Mouse (Mus musculus): ENCODE data around the gene Naa16.
A peak's percentile ranks its signal among the peaks of the same experiment; 100 is the strongest.
"Not testable (repeated sequence)": the region's sequence is repeated elsewhere in the genome, so short reads cannot be mapped to it uniquely, and the experiment has no call there.

Naa16 gene

GRCm38 (mm10) chr14:79390265-79390926 lies at the start of gene Naa16:
Gene Naa16 (minus strand): TSS chr14:79390778.
- peak; percentile 91 to 93 for DNase-seq (ENCODE audit: low spot score in 2 of 2)

- no peak for DNase-seq (ENCODE audit: low spot score in 2 of 2)
Measured at GRCm38 (mm10) chr14:79434068-79434467, 43.5 kb upstream of the Naa16 start.

- DNase-seq (ENCODE audit: low spot score in 2 of 2), result not testable (repeated sequence)
Measured at GRCm38 (mm10) chr14:79426730-79427365, 36.3 kb upstream of the Naa16 start.

GRCm38 (mm10) chr14:79425979-79426729 lies 35.6 kb upstream of the Naa16 start, which contains the start of gene Kbtbd7:
Gene Kbtbd7 (plus strand): TSS chr14:79426511.
- DNase-seq (ENCODE audit: low spot score in 2 of 2), result peak; percentile 91 to 96

GRCm38 (mm10) chr14:79420083-79420685 lies 29.6 kb upstream of the Naa16 start:
- DNase-seq (ENCODE audit: low spot score in 2 of 2), result no peak

- no peak for DNase-seq (ENCODE audit: low spot score in 2 of 2)
Measured at GRCm38 (mm10) chr14:79413121-79413520, 22.5 kb upstream of the Naa16 start.

- no peak for DNase-seq (ENCODE audit: low spot score in 2 of 2)
Measured at GRCm38 (mm10) chr14:79410662-79411061, 20.1 kb upstream of the Naa16 start.

GRCm38 (mm10) chr14:79409278-79409830 lies 18.8 kb upstream of the Naa16 start:
- DNase-seq (ENCODE audit: low spot score in 2 of 2), result no peak

- no peak for DNase-seq (ENCODE audit: low spot score in 2 of 2)
Measured at GRCm38 (mm10) chr14:79407641-79408040, 17.1 kb upstream of the Naa16 start.

- peak; percentile 51 to 61 for DNase-seq (ENCODE audit: low spot score in 2 of 2)
Measured at GRCm38 (mm10) chr14:79397321-79398122, 6.9 kb upstream of the Naa16 start, which contains the start of gene Mtrf1. Gene Mtrf1 (plus strand): TSS chr14:79397772.

GRCm38 (mm10) chr14:79394564-79394963 lies 4.0 kb upstream of the Naa16 start:
- DNase-seq (ENCODE audit: low spot score in 2 of 2), result no peak

GRCm38 (mm10) chr14:79393289-79393688 lies 2.7 kb upstream of the Naa16 start:
- no peak for DNase-seq (ENCODE audit: low spot score in 2 of 2)

- no peak for DNase-seq (ENCODE audit: low spot score in 2 of 2)
Measured at GRCm38 (mm10) chr14:79389438-79390264, 927 bp downstream of the Naa16 start.

- DNase-seq (ENCODE audit: low spot score in 2 of 2), result no peak
Measured at GRCm38 (mm10) chr14:79388304-79388703, 2.3 kb downstream of the Naa16 start.

GRCm38 (mm10) chr14:79383120-79383519 lies 7.5 kb downstream of the Naa16 start:
- DNase-seq (ENCODE audit: low spot score in 2 of 2), result no peak

- no peak for DNase-seq (ENCODE audit: low spot score in 2 of 2)
Measured at GRCm38 (mm10) chr14:79377041-79377440, 13.5 kb downstream of the Naa16 start.

- no peak for DNase-seq (ENCODE audit: low spot score in 2 of 2)
Measured at GRCm38 (mm10) chr14:79358055-79358454, 32.5 kb downstream of the Naa16 start.

GRCm38 (mm10) chr14:79346384-79346783 lies 44.2 kb downstream of the Naa16 start:
- DNase-seq (ENCODE audit: low spot score in 2 of 2), result no peak

GRCm38 (mm10) chr14:79335613-79336012 lies 55.0 kb downstream of the Naa16 start:
- no peak for DNase-seq (ENCODE audit: low spot score in 2 of 2)

GRCm38 (mm10) chr14:79331936-79332335 lies 58.6 kb downstream of the Naa16 start:
- no peak for DNase-seq (ENCODE audit: low spot score in 2 of 2)

Measured in urinary bladder, postnatal 36 days (tissue).